Mouse (Mus musculus): ENCODE data around the gene Pnck. TPM values are rescaled to one million over a fixed set of nuclear protein-coding genes. Genes with fewer than 3 reads are reported as not detected.

Gene Pnck
- polyA plus RNA-seq, 1 experiment from 2014 or later: 194 TPM

- no peak overlapping the region for H3K27ac ChIP-seq (ENCODE audit: low read depth, low read length)
- H3K4me3 ChIP-seq (ENCODE audit: low read length): no peak overlapping the region
- ATAC-seq: peak; percentile 76; the same call in 1 of the 2 replicates
- no peaks in the 10 kb centered on the region for H3K27me3 ChIP-seq (replicated peaks; ENCODE audit: control insufficient read depth, insufficient read depth, low read length)
- H3K4me1 ChIP-seq (ENCODE audit: control insufficient read depth, insufficient read depth, low read depth, low read length): no peaks in the 10 kb centered on the region
- no peaks in the 10 kb centered on the region for H3K9me3 ChIP-seq (ENCODE audit: control insufficient read depth, low read length)
- 9% methylated on average over 6 of the region's 6 CpGs for WGBS
- H3K36me3 ChIP-seq (ENCODE audit: control insufficient read depth, insufficient read depth, low read length): no peaks in the 10 kb centered on the region
- H3K9ac ChIP-seq (ENCODE audit: low read depth, low read length): no peak overlapping the region
- H3K4me2 ChIP-seq (ENCODE audit: low read length): no peak overlapping the region
These were observed 5.7 kb downstream of the Pnck start for GRCm38 (mm10) chrX:73654177-73654576.

DNA sequence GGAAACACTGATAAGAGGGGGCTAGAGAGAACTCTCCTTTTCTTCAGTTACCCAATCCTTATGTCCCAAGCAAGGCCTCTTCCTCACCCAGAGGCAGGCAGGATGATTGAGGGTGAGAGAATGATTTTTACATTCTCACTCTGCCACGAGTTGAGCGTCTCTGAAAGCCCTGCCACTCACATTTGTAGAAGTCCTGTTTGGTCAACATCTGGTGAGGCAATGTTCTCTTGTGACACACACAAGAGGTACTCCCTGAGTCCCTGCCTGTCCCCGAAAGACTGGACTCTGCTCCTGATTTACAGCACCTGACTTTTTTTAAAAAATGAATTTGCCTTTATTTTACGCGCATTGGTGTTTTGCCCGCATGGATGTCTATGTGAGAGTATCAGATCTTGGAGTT is 6.5 kb downstream of the Pnck start:
- Histone ChIP-seq H3K4me3 (ENCODE audit: low read length) (no peak overlapping the region), H3K27me3 (replicated peaks; ENCODE audit: control insufficient read depth, insufficient read depth, low read length) (no peaks in the 10 kb centered on the region), H3K4me2 (ENCODE audit: low read length) (no peak overlapping the region), H3K36me3 (ENCODE audit: control insufficient read depth, insufficient read depth, low read length) (no peaks in the 10 kb centered on the region), H3K27ac (ENCODE audit: low read depth, low read length) (no peak overlapping the region), H3K9me3 (ENCODE audit: control insufficient read depth, low read length) (no peaks in the 10 kb centered on the region), H3K9ac (ENCODE audit: low read depth, low read length) (no peak overlapping the region), H3K4me1 (ENCODE audit: control insufficient read depth, insufficient read depth, low read depth, low read length) (no peaks in the 10 kb centered on the region)
- ATAC-seq: no peak
- 88% methylated on average over 6 of the region's 6 CpGs for WGBS

GRCm38 (mm10) chrX:73650869-73651268 is 9.0 kb downstream of the Pnck start:
- ATAC-seq: no peak
- Histone ChIP-seq H3K4me1 (ENCODE audit: control insufficient read depth, insufficient read depth, low read depth, low read length) (no peaks in the 10 kb centered on the region), H3K36me3 (ENCODE audit: control insufficient read depth, insufficient read depth, low read length) (no peaks in the 10 kb centered on the region), H3K27ac (ENCODE audit: low read depth, low read length) (no peak overlapping the region), H3K27me3 (replicated peaks; ENCODE audit: control insufficient read depth, insufficient read depth, low read length) (no peaks in the 10 kb centered on the region), H3K9me3 (ENCODE audit: control insufficient read depth, low read length) (no peaks in the 10 kb centered on the region), H3K4me3 (ENCODE audit: low read length) (no peak overlapping the region), H3K9ac (ENCODE audit: low read depth, low read length) (no peak overlapping the region), H3K4me2 (ENCODE audit: low read length) (no peak overlapping the region)
- 73% methylated on average over 3 of the region's 3 CpGs for WGBS

- Histone ChIP-seq H3K4me2 (ENCODE audit: low read length) (no peak overlapping the region), H3K27me3 (replicated peaks; ENCODE audit: control insufficient read depth, insufficient read depth, low read length) (peaks cover 7% of the 10 kb centered on the region; the same call in 1 of the 2 replicates), H3K4me1 (ENCODE audit: control insufficient read depth, insufficient read depth, low read depth, low read length) (no peaks in the 10 kb centered on the region), H3K9ac (ENCODE audit: low read depth, low read length) (no peak overlapping the region), H3K9me3 (ENCODE audit: control insufficient read depth, low read length) (no peaks in the 10 kb centered on the region), H3K36me3 (ENCODE audit: control insufficient read depth, insufficient read depth, low read length) (no peaks in the 10 kb centered on the region), H3K27ac (ENCODE audit: low read depth, low read length) (no peak overlapping the region), H3K4me3 (ENCODE audit: low read length) (no peak overlapping the region)
- WGBS: 25% methylated on average over 4 of the region's 4 CpGs
- no peak for ATAC-seq
These were observed 14.8 kb downstream of the Pnck start for GRCm38 (mm10) chrX:73645121-73645520.

GRCm38 (mm10) chrX:73639901-73640469 is 19.9 kb downstream of the Pnck start:
- peaks cover 42% of the 10 kb centered on the region for H3K27me3 ChIP-seq (replicated peaks; ENCODE audit: control insufficient read depth, insufficient read depth, low read length)
- H3K9ac ChIP-seq (ENCODE audit: low read depth, low read length): no peak overlapping the region
- no peaks in the 10 kb centered on the region for H3K36me3 ChIP-seq (ENCODE audit: control insufficient read depth, insufficient read depth, low read length)
- no peak overlapping the region for H3K27ac ChIP-seq (ENCODE audit: low read depth, low read length)
- no peaks in the 10 kb centered on the region for H3K9me3 ChIP-seq (ENCODE audit: control insufficient read depth, low read length)
- peak overlapping the region; percentile 53 for H3K4me2 ChIP-seq (ENCODE audit: low read length)
- 19% methylated on average over 34 of the region's 41 CpGs for WGBS
- H3K4me1 ChIP-seq (ENCODE audit: control insufficient read depth, insufficient read depth, low read depth, low read length): peaks cover 7% of the 10 kb centered on the region
- peak overlapping the region; percentile 7 for H3K4me3 ChIP-seq (ENCODE audit: low read length)
- ATAC-seq: no peak

- Histone ChIP-seq H3K4me2 (ENCODE audit: low read length) (peak within 1 kb of the TSS; percentile 53), H3K9me3 (ENCODE audit: control insufficient read depth, low read length) (no peaks in the 10 kb centered on the region), H3K4me3 (ENCODE audit: low read length) (peak within 1 kb of the TSS; percentile 29), H3K9ac (ENCODE audit: low read depth, low read length) (0 out of 2 replicates have a peak within 1 kb of the TSS, but pooled peaks have one; percentile 11), H3K27me3 (replicated peaks; ENCODE audit: control insufficient read depth, insufficient read depth, low read length) (peaks cover 43% of the 10 kb centered on the region), H3K36me3 (ENCODE audit: control insufficient read depth, insufficient read depth, low read length) (no peaks in the 10 kb centered on the region), H3K4me1 (ENCODE audit: control insufficient read depth, insufficient read depth, low read depth, low read length) (peaks cover 7% of the 10 kb centered on the region), H3K27ac (ENCODE audit: low read depth, low read length) (no peak within 1 kb of the TSS)
- WGBS: 21% methylated on average over 27 of the region's 28 CpGs
- peak; percentile 76 for ATAC-seq
These were observed 20.7 kb downstream of the Pnck start, which contains the start of gene Dusp9 for GRCm38 (mm10) chrX:73639255-73639675. TSS of gene Dusp9 (plus strand) at chrX:73639419.

DNA sequence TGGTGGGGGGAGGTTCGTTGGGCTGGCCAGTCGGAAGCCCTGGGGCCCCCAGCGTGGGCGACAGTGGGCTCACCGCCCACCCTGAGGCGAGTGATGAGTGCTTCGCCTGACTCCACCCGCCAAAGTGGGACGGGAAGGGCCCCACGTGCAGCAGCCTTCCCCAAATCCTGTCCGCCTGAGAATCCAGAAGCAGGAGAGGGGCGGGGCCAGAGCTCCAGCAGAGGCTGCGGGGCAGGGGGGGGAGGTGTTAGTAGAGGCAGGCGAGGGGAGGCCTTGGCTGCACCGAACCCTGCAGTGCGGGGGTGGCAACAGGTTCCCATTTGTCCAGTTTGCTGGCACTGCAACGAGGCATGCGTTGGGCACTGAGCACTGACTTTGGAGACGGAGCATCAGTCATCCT is 22.5 kb downstream of the Pnck start:
- Histone ChIP-seq H3K36me3 (ENCODE audit: control insufficient read depth, insufficient read depth, low read length) (no peaks in the 10 kb centered on the region), H3K9me3 (ENCODE audit: control insufficient read depth, low read length) (no peaks in the 10 kb centered on the region), H3K9ac (ENCODE audit: low read depth, low read length) (peak overlapping the region; percentile 38; the same call in 1 of the 2 replicates), H3K27me3 (replicated peaks; ENCODE audit: control insufficient read depth, insufficient read depth, low read length) (peaks cover 43% of the 10 kb centered on the region), H3K4me3 (ENCODE audit: low read length) (peak overlapping the region; percentile 42), H3K4me1 (ENCODE audit: control insufficient read depth, insufficient read depth, low read depth, low read length) (peaks cover 7% of the 10 kb centered on the region), H3K27ac (ENCODE audit: low read depth, low read length) (no peak overlapping the region), H3K4me2 (ENCODE audit: low read length) (peak overlapping the region; percentile 80)
- 10% methylated on average over 13 of the region's 19 CpGs for WGBS
- no peak for ATAC-seq

GRCm38 (mm10) chrX:73635425-73635824 is 24.5 kb downstream of the Pnck start:
- no peaks in the 10 kb centered on the region for H3K36me3 ChIP-seq (ENCODE audit: control insufficient read depth, insufficient read depth, low read length)
- H3K4me2 ChIP-seq (ENCODE audit: low read length): peak overlapping the region; percentile 51
- no peak overlapping the region; the same call in 1 of the 2 replicates for H3K9ac ChIP-seq (ENCODE audit: low read depth, low read length)
- peak overlapping the region; percentile 21 for H3K4me3 ChIP-seq (ENCODE audit: low read length)
- ATAC-seq: peak; percentile 26; the same call in 1 of the 2 replicates
- H3K9me3 ChIP-seq (ENCODE audit: control insufficient read depth, low read length): no peaks in the 10 kb centered on the region
- no peak overlapping the region for H3K27ac ChIP-seq (ENCODE audit: low read depth, low read length)
- H3K4me1 ChIP-seq (ENCODE audit: control insufficient read depth, insufficient read depth, low read depth, low read length): peaks cover 7% of the 10 kb centered on the region
- peaks cover 37% of the 10 kb centered on the region for H3K27me3 ChIP-seq (replicated peaks; ENCODE audit: control insufficient read depth, insufficient read depth, low read length)
- 21% methylated on average over 12 of the region's 19 CpGs for WGBS

DNA sequence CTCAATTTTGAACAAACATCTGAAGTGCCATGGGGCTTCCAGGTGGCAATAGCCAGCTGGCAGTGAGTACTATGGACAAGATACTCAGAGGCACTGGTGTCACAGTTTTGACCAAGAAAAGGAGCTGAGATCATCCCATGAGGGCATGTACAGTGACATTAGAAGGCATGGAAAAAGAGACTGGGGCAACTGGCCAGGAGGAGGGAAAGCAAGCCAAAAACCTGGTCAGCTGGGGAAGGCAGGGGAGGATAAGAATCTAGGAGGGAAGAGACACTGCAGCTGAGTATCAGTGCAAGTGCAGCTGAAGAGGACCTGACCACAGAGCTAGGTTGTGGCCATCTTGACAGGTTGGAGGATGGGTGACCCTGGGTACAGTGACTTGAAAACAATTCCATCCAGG is 32.9 kb downstream of the Pnck start:
- no peak for ATAC-seq
- no peak overlapping the region for H3K4me2 ChIP-seq (ENCODE audit: low read length)

More for the DNA sequence above, 32.9 kb downstream of the Pnck start:
- Histone ChIP-seq H3K36me3 (ENCODE audit: control insufficient read depth, insufficient read depth, low read length) (no peaks in the 10 kb centered on the region), H3K4me1 (ENCODE audit: control insufficient read depth, insufficient read depth, low read depth, low read length) (no peaks in the 10 kb centered on the region), H3K27ac (ENCODE audit: low read depth, low read length) (no peak overlapping the region), H3K27me3 (replicated peaks; ENCODE audit: control insufficient read depth, insufficient read depth, low read length) (no peaks in the 10 kb centered on the region; the same call in 1 of the 2 replicates), H3K9ac (ENCODE audit: low read depth, low read length) (no peak overlapping the region), H3K4me3 (ENCODE audit: low read length) (no peak overlapping the region), H3K9me3 (ENCODE audit: control insufficient read depth, low read length) (no peaks in the 10 kb centered on the region)

Measured in hindbrain, embryonic 16.5 days (tissue).